ENCODE assay signal across 7 mouse cellular contexts in the genomic region with DNA sequence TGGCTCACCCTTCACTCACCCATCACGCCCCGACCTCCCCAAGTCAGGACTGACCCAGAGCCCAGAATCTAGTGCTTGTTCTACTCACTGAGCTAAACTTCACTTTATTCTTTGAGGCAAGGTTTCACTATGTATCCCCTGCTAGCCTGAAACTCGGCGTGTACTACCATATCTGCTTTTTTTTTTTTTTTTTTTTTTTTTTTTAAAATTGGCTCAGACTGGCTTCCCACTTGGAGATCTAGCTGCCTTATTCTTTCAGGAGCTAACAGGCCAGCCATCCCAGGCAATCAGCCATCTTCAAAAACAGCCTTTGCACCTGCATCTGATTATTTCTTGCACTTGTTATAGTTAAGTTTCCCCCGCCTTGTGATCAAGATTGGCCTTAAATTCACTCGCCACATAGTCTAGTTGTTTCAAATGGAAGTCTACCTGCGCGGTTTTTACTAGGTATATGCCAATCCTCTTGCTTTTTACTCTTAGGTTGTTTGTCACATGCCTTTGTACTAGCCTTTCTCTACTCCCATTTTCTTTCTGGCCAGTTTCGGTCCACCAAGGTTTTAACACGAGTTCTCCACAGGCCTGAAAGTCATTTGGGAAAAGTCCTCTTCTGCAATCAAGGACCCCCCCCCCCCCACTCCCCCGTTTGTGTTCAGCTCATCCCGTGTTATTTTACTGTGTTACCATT. TPM values are rescaled to one million over a fixed set of nuclear protein-coding genes. Genes with fewer than 3 reads are reported as not detected.
DNase-seq lines count a peak whose midpoint lies in the region; ATAC-seq and TF ChIP-seq lines count a peak whose summit lies in the region.

No protein-coding gene starts in this region.

- no peak for TF ChIP-seq CTCF in lung, adult 2 months (IDR thresholded peaks at IDR 0.05; ENCODE audit: insufficient read depth, low read length)
- TF ChIP-seq CTCF in midbrain, postnatal 0 days (IDR thresholded peaks at IDR 0.05), result no peak

- no peaks in the 10 kb centered on the region for H3K27me3 ChIP-seq in hindbrain, embryonic 13.5 days
- no peaks in the 10 kb centered on the region for H3K27me3 ChIP-seq in midbrain, postnatal 0 days (ENCODE audit: insufficient read depth, low read length)

- H3K9ac ChIP-seq in hindbrain, embryonic 13.5 days, result peak overlapping the region; percentile 80
- H3K9ac ChIP-seq in midbrain, postnatal 0 days (replicated peaks; ENCODE audit: low read length, poor library complexity, severe bottlenecking), result peak overlapping the region; percentile 71

- WGBS in lung, adult 2 months, result 26% methylated on average over 12 of the region's 12 CpGs
- WGBS in hindbrain, embryonic 13.5 days, result 37% methylated on average over 12 of the region's 12 CpGs
- 34% methylated on average over 12 of the region's 12 CpGs for WGBS in midbrain, postnatal 0 days

- no peak for DNase-seq in lung, adult 2 months
- no peak for DNase-seq in lung, postnatal 10 days
- peak; percentile 50 for DNase-seq in cerebellum, adult 9-10 months
- DNase-seq in midbrain, postnatal 0 days (ENCODE audit: low spot score), result no peak
- DNase-seq in urinary bladder, adult 18-20 months (ENCODE audit: low spot score in 2 of 2), result no peak
- no peak for DNase-seq in ovary, postnatal 10 days (ENCODE audit: low spot score)

- TF ChIP-seq POLR2A in lung, adult 2 months (IDR thresholded peaks at IDR 0.05; ENCODE audit: borderline replicate concordance, extremely low read depth, low read depth, low read length), result no peak

- H3K4me3 ChIP-seq in lung, adult 2 months (replicated peaks; ENCODE audit: extremely low read depth, low read depth, low read length), result peak overlapping the region; percentile 100
- H3K4me3 ChIP-seq in hindbrain, embryonic 13.5 days, result peak overlapping the region; percentile 91
- peak overlapping the region; percentile 55 for H3K4me3 ChIP-seq in midbrain, postnatal 0 days (ENCODE audit: low read depth, low read length)

- ATAC-seq in hindbrain, embryonic 13.5 days (ENCODE audit: low FRiP score), result 0 out of 2 replicates have a peak, but pooled peaks have one; percentile 0
- ATAC-seq in midbrain, postnatal 0 days (ENCODE audit: low FRiP score), result no peak

- H3K27ac ChIP-seq in hindbrain, embryonic 13.5 days, result peak overlapping the region; percentile 89; the same call in 1 of the 2 replicates
- H3K27ac ChIP-seq in midbrain, postnatal 0 days (ENCODE audit: low read depth, low read length), result peak overlapping the region; percentile 90

- peaks cover 3% of the 10 kb centered on the region for H3K4me1 ChIP-seq in lung, adult 2 months (ENCODE audit: control insufficient read depth, insufficient read depth, low read length)
- H3K4me1 ChIP-seq in hindbrain, embryonic 13.5 days (replicated peaks), result peaks cover 19% of the 10 kb centered on the region
- no peaks in the 10 kb centered on the region for H3K4me1 ChIP-seq in midbrain, postnatal 0 days (ENCODE audit: insufficient read depth, low read length)

- H3K4me2 ChIP-seq in hindbrain, embryonic 13.5 days, result peak overlapping the region; percentile 70
- peak overlapping the region; percentile 63 for H3K4me2 ChIP-seq in midbrain, postnatal 0 days (ENCODE audit: low read depth, low read length, poor library complexity, severe bottlenecking)

- H3K9me3 ChIP-seq in hindbrain, embryonic 13.5 days, result no peaks in the 10 kb centered on the region
- no peaks in the 10 kb centered on the region for H3K9me3 ChIP-seq in midbrain, postnatal 0 days (ENCODE audit: low read length)

- no peaks in the 10 kb centered on the region for H3K36me3 ChIP-seq in hindbrain, embryonic 13.5 days
- H3K36me3 ChIP-seq in midbrain, postnatal 0 days (ENCODE audit: insufficient read depth, low read length), result no peaks in the 10 kb centered on the region

RNA-seq across cellular contexts. Expression of a gene that starts 0.8 kb away (rescaled TPM):
- polyA plus RNA-seq in lung, adult 2 months (2012; rRNA removed), result 1.2 and 1.3 TPM in 2 replicates
- polyA plus RNA-seq in hindbrain, embryonic 13.5 days (2015; fragmentation: Nextera tagmentation; extraction: Ambion mirVana), result 14.3 TPM in 2 replicates
- 5.2 and 5.4 TPM in 2 replicates for total RNA-seq in midbrain, postnatal 0 days (2014; rRNA removed)
- 5.1 and 5.2 TPM in 2 replicates for polyA plus RNA-seq in midbrain, postnatal 0 days (2015; fragmentation: Nextera tagmentation; extraction: Ambion mirVana)

RNA-seq across cellular contexts. Expression of a gene that starts 1.0 kb away (rescaled TPM):
- polyA plus RNA-seq in lung, adult 2 months (2012; rRNA removed), result 2.6 and 5.2 TPM in 2 replicates
- 24.3 and 24.7 TPM in 2 replicates for polyA plus RNA-seq in hindbrain, embryonic 13.5 days (2015; fragmentation: Nextera tagmentation; extraction: Ambion mirVana)
- total RNA-seq in midbrain, postnatal 0 days (2014; rRNA removed), result 38.3 and 68.5 TPM in 2 replicates
- polyA plus RNA-seq in midbrain, postnatal 0 days (2015; fragmentation: Nextera tagmentation; extraction: Ambion mirVana), result 13.6 and 16.5 TPM in 2 replicates
